Mouse (Mus musculus) adipose tissue, adult 10 weeks (tissue): ENCODE data around the gene Ndufa4. TPM values are rescaled to one million over a fixed set of nuclear protein-coding genes. Genes with fewer than 3 reads are reported as not detected.

Experiments
- polyA plus RNA-seq: library from polyadenylated mRNA; stranded (reverse); fragments of 350-450 nt; fragmentation: Illumina TruSeq; extraction: RNeasy Lipid Tissue Mini Kit (QIAGEN cat#74804); gene quantifications from one replicate; pipeline ENCODE4 v1.2.3, GENCODE M21; 2014; ENCODE audit warnings: low read depth, low replicate concordance

The Ndufa4 gene
- 532 TPM for polyA plus RNA-seq

GRCm38 (mm10) chr6:11907269-11908032 lies at the start of gene Ndufa4, which contains the start of gene Phf14:
Ndufa4 (minus strand) TSS chr6:11907497.
Phf14 (plus strand) TSS chr6:11907809.

Other genes with a start within 250 kb of the Ndufa4 start
- 29.6 TPM for gene Phf14, start 312 bp upstream of the Ndufa4 start, polyA plus RNA-seq